Mouse (Mus musculus): Measurements from ENCODE around the gene Psma3. TPM values are rescaled to one million over a fixed set of nuclear protein-coding genes. Genes with fewer than 3 reads are reported as not detected.

Psma3 gene
- polyA plus RNA-seq, 2 experiments: 245 to 594 TPM

DNA sequence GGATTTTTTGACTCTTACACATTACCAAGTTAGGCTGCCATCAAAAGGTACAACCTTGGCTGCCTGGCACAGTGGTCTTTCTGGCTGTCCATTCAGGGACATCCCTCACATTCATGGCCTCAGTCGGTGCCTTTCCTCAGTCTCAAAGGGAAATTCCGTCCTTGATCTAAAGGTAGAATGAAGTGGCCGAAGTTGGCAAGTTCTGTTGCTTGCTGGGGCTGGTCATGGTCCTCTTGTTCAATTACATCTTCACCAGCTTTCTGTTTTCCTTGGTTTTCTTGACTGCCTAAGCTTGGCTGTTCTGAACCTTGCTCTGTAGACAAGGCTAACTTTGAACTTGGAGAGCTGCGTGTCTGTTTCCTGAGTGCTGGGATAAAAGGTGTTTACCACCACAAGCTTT lies 61.4 kb downstream of the Psma3 start:
- no peak for DNase-seq (ENCODE audit: low spot score)
- H3K9me3 ChIP-seq (ENCODE audit: control insufficient read depth, low read length): no peaks in the 10 kb centered on the region

DNA sequence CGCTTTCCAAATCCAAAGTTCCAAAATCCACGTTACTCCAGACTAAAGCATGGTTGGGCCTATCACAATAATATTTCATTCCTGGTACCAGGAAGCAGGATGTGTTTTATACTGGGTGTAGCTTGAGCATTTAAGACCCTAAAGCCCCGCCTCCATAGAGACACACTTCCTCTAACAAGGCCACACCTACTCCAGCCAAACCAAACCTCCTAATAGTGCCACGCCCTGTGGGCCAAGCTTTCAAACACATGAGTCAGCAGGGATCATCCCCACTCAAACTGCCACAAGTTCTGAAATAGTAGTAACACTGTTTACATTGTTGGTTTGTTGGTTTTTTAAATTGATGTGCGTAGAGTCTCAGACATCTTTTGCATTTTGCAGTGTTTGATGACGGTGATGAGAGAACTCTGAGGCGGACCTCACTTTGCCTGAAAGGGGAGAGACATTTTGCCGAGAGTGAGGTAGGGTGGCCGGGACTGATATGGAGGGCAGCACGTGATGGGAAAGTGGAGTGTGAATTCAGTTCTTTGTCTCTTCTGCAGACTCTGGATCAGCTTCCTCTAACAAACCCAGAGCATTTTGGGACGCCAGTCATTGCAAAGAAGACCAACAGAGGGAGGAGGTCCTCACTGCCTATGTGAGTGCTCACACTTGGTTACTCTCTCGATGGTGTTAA lies 62.4 kb downstream of the Psma3 start:
- no peak overlapping the region for H3K4me2 ChIP-seq (replicated peaks; ENCODE audit: low read depth, low read length, severe bottlenecking)
- no peak for TF ChIP-seq POLR2A (IDR thresholded peaks at IDR 0.05; ENCODE audit: borderline replicate concordance, extremely low read depth, insufficient read depth, insufficient read length)
- 92% methylated on average over 12 of the region's 12 CpGs for WGBS
- H3K27me3 ChIP-seq (ENCODE audit: control insufficient read depth, insufficient read depth, low read length): no peaks in the 10 kb centered on the region
- DNase-seq (ENCODE audit: low spot score): no peak
- no peaks in the 10 kb centered on the region for H3K9me3 ChIP-seq (ENCODE audit: control insufficient read depth, low read length)
- no peaks in the 10 kb centered on the region for H3K4me1 ChIP-seq (ENCODE audit: control insufficient read depth, insufficient read depth, low read length)
- H3K27ac ChIP-seq (replicated peaks; ENCODE audit: low read depth, low read length): no peak overlapping the region
- no peak overlapping the region for H3K9ac ChIP-seq (ENCODE audit: low read depth, low read length, severe bottlenecking)
- no peak overlapping the region for H3K4me3 ChIP-seq (replicated peaks; ENCODE audit: low read length)
- no peak for ATAC-seq (ENCODE audit: low FRiP score, low read depth)
- peaks cover 72% of the 10 kb centered on the region for H3K36me3 ChIP-seq (ENCODE audit: control insufficient read depth, insufficient read depth, low read length)

More for the DNA sequence above, 61.4 kb downstream of the Psma3 start:
- Histone ChIP-seq H3K9ac (ENCODE audit: low read depth, low read length, severe bottlenecking) (no peak overlapping the region), H3K4me2 (replicated peaks; ENCODE audit: low read depth, low read length, severe bottlenecking) (no peak overlapping the region), H3K27me3 (ENCODE audit: control insufficient read depth, insufficient read depth, low read length) (no peaks in the 10 kb centered on the region), H3K4me1 (ENCODE audit: control insufficient read depth, insufficient read depth, low read length) (no peaks in the 10 kb centered on the region), H3K4me3 (replicated peaks; ENCODE audit: low read length) (no peak overlapping the region), H3K27ac (replicated peaks; ENCODE audit: low read depth, low read length) (no peak overlapping the region), H3K36me3 (ENCODE audit: control insufficient read depth, insufficient read depth, low read length) (peaks cover 68% of the 10 kb centered on the region)
- 92% methylated on average over 4 of the region's 4 CpGs for WGBS
- no peak for TF ChIP-seq POLR2A (IDR thresholded peaks at IDR 0.05; ENCODE audit: borderline replicate concordance, extremely low read depth, insufficient read depth, insufficient read length)
- ATAC-seq (ENCODE audit: low FRiP score, low read depth): no peak

DNA sequence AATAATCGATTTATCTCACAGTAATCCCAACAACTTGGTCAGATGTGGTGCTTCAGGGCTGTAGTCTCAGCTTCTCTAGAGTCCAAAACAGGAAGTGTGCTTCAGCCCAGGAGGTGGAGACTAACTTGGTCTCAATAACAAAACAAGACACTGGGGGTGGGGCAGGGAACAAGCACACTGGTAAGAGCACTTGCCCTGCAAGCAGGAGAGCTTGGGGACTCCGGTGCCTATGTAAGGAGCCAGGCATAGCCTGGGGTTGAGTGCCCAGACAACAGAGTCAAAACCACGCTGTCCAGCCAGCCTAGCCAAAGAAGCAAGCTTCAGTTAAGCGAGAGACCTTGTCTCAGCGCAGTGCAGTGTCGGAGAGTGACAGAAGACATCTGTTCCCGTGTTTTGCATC lies 66.0 kb downstream of the Psma3 start:
- 95% methylated on average over 7 of the region's 7 CpGs for WGBS
- no peak for ATAC-seq (ENCODE audit: low FRiP score, low read depth)
- H3K36me3 ChIP-seq (ENCODE audit: control insufficient read depth, insufficient read depth, low read length): peaks cover 78% of the 10 kb centered on the region

DNA sequence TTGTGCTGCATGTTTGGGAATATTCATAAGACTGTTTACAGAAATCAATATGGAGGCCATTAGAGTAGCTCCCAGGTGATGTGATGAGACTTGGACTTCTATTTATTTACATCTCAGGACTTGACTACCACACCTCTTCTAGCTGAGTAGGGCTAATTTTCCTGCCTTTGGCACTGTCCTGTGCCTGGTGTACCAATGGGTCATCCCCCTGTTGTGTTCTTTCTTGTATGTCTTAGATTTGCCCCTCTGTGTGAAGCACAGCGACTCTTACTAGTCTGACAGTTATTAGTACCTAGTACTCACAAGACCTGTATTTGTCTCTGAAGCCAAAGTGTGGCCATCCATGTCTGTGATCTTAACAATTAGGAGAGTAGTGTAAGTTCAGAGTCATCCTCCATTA lies 68.0 kb downstream of the Psma3 start:
- DNase-seq (ENCODE audit: low spot score) (no peak), ATAC-seq (ENCODE audit: low FRiP score, low read depth) (no peak)
- H3K4me2 ChIP-seq (replicated peaks; ENCODE audit: low read depth, low read length, severe bottlenecking): no peak overlapping the region
- no peak for TF ChIP-seq POLR2A (IDR thresholded peaks at IDR 0.05; ENCODE audit: borderline replicate concordance, extremely low read depth, insufficient read depth, insufficient read length)
- H3K9me3 ChIP-seq (ENCODE audit: control insufficient read depth, low read length): no peaks in the 10 kb centered on the region
- no peaks in the 10 kb centered on the region for H3K27me3 ChIP-seq (ENCODE audit: control insufficient read depth, insufficient read depth, low read length)
- WGBS: 98% methylated on average over 1 of the region's 1 CpGs
- no peaks in the 10 kb centered on the region; the same call in 1 of the 2 replicates for H3K4me1 ChIP-seq (ENCODE audit: control insufficient read depth, insufficient read depth, low read length)
- H3K9ac ChIP-seq (ENCODE audit: low read depth, low read length, severe bottlenecking): no peak overlapping the region
- no peak overlapping the region for H3K27ac ChIP-seq (replicated peaks; ENCODE audit: low read depth, low read length)
- H3K36me3 ChIP-seq (ENCODE audit: control insufficient read depth, insufficient read depth, low read length): peaks cover 76% of the 10 kb centered on the region
- no peak overlapping the region for H3K4me3 ChIP-seq (replicated peaks; ENCODE audit: low read length)

More for the DNA sequence above, 66.0 kb downstream of the Psma3 start:
- Histone ChIP-seq H3K9me3 (ENCODE audit: control insufficient read depth, low read length) (no peaks in the 10 kb centered on the region), H3K4me1 (ENCODE audit: control insufficient read depth, insufficient read depth, low read length) (no peaks in the 10 kb centered on the region), H3K27me3 (ENCODE audit: control insufficient read depth, insufficient read depth, low read length) (no peaks in the 10 kb centered on the region), H3K4me3 (replicated peaks; ENCODE audit: low read length) (no peak overlapping the region), H3K4me2 (replicated peaks; ENCODE audit: low read depth, low read length, severe bottlenecking) (no peak overlapping the region), H3K9ac (ENCODE audit: low read depth, low read length, severe bottlenecking) (no peak overlapping the region), H3K27ac (replicated peaks; ENCODE audit: low read depth, low read length) (no peak overlapping the region)
- DNase-seq (ENCODE audit: low spot score): no peak
- TF ChIP-seq POLR2A (IDR thresholded peaks at IDR 0.05; ENCODE audit: borderline replicate concordance, extremely low read depth, insufficient read depth, insufficient read length): no peak

DNA sequence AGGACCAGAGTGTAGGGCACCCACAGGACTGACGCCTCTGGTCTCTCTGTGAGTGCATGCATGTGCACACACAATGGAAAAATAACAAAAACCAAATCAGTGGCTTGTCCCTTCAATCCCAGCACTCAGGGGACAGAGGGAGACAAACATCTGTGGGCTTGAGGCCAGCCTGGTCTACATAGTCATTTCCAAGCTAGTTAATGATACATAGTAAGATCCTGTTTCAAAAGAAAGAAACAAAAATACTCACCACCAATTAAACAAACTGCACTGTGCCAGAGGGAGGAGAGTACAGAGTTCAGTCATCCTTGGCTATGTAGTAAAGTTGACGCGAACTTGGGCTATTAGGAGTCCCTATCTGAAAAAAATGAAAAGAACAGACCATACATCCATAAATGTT lies 69.2 kb downstream of the Psma3 start:
- 94% methylated on average over 3 of the region's 3 CpGs for WGBS
- no peak overlapping the region for H3K27ac ChIP-seq (replicated peaks; ENCODE audit: low read depth, low read length)
- H3K9me3 ChIP-seq (ENCODE audit: control insufficient read depth, low read length): no peaks in the 10 kb centered on the region
- H3K4me1 ChIP-seq (ENCODE audit: control insufficient read depth, insufficient read depth, low read length): no peaks in the 10 kb centered on the region; the same call in 1 of the 2 replicates
- ATAC-seq (ENCODE audit: low FRiP score, low read depth) (no peak), DNase-seq (ENCODE audit: low spot score) (no peak)
- H3K4me3 ChIP-seq (replicated peaks; ENCODE audit: low read length): no peak overlapping the region
- H3K27me3 ChIP-seq (ENCODE audit: control insufficient read depth, insufficient read depth, low read length): no peaks in the 10 kb centered on the region
- H3K9ac ChIP-seq (ENCODE audit: low read depth, low read length, severe bottlenecking): no peak overlapping the region
- H3K4me2 ChIP-seq (replicated peaks; ENCODE audit: low read depth, low read length, severe bottlenecking): no peak overlapping the region
- no peak for TF ChIP-seq POLR2A (IDR thresholded peaks at IDR 0.05; ENCODE audit: borderline replicate concordance, extremely low read depth, insufficient read depth, insufficient read length)
- H3K36me3 ChIP-seq (ENCODE audit: control insufficient read depth, insufficient read depth, low read length): peaks cover 64% of the 10 kb centered on the region

Data from limb, embryonic 14.5 days (tissue).